Mouse (Mus musculus): ENCODE measurements around the gene Prps1l1. TPM values are rescaled to one million over a fixed set of nuclear protein-coding genes. Genes with fewer than 3 reads are reported as not detected.

Gene Prps1l1
- polyA plus RNA-seq (2012), result not detected in 2 replicates

GRCm38 (mm10) chr12:34984461-34984860 is at the start of gene Prps1l1:
Prps1l1 (plus strand) TSS chr12:34984761.
- TF ChIP-seq GATA1 (IDR thresholded peaks at IDR 0.05; ENCODE audit: low read length), result no peak

- no peak for TF ChIP-seq GATA1 (IDR thresholded peaks at IDR 0.05; ENCODE audit: low read length)
These were observed 46.6 kb upstream of the Prps1l1 start for GRCm38 (mm10) chr12:34937918-34938317.

GRCm38 (mm10) chr12:34949066-34949706 is 35.4 kb upstream of the Prps1l1 start:
- TF ChIP-seq GATA1 (IDR thresholded peaks at IDR 0.05; ENCODE audit: low read length), result no peak

- no peak for TF ChIP-seq GATA1 (IDR thresholded peaks at IDR 0.05; ENCODE audit: low read length)
These were observed 8.6 kb upstream of the Prps1l1 start for GRCm38 (mm10) chr12:34975991-34976390.

GRCm38 (mm10) chr12:34985865-34986264 is 1.3 kb downstream of the Prps1l1 start:
- no peak for TF ChIP-seq GATA1 (IDR thresholded peaks at IDR 0.05; ENCODE audit: low read length)

GRCm38 (mm10) chr12:34989537-34990200 is 5.1 kb downstream of the Prps1l1 start:
- TF ChIP-seq GATA1 (IDR thresholded peaks at IDR 0.05; ENCODE audit: low read length), result no peak

- TF ChIP-seq GATA1 (IDR thresholded peaks at IDR 0.05; ENCODE audit: low read length), result no peak
These were observed 5.8 kb downstream of the Prps1l1 start for GRCm38 (mm10) chr12:34990387-34990786.

GRCm38 (mm10) chr12:34991900-34992299 is 7.3 kb downstream of the Prps1l1 start:
- TF ChIP-seq GATA1 (IDR thresholded peaks at IDR 0.05; ENCODE audit: low read length), result no peak

GRCm38 (mm10) chr12:34997597-34998182 is 13.1 kb downstream of the Prps1l1 start:
- no peak for TF ChIP-seq GATA1 (IDR thresholded peaks at IDR 0.05; ENCODE audit: low read length)

- no peak for TF ChIP-seq GATA1 (IDR thresholded peaks at IDR 0.05; ENCODE audit: low read length)
These were observed 14.4 kb downstream of the Prps1l1 start for GRCm38 (mm10) chr12:34998778-34999467.

- TF ChIP-seq GATA1 (IDR thresholded peaks at IDR 0.05; ENCODE audit: low read length), result no peak
These were observed 15.8 kb downstream of the Prps1l1 start for GRCm38 (mm10) chr12:35000323-35000722.

GRCm38 (mm10) chr12:35005748-35006147 is 21.2 kb downstream of the Prps1l1 start:
- no peak for TF ChIP-seq GATA1 (IDR thresholded peaks at IDR 0.05; ENCODE audit: low read length)

- TF ChIP-seq GATA1 (IDR thresholded peaks at IDR 0.05; ENCODE audit: low read length), result no peak
These were observed 23.3 kb downstream of the Prps1l1 start for GRCm38 (mm10) chr12:35007851-35008250.

- no peak for TF ChIP-seq GATA1 (IDR thresholded peaks at IDR 0.05; ENCODE audit: low read length)
These were observed 24.0 kb downstream of the Prps1l1 start for GRCm38 (mm10) chr12:35008340-35009137.

GRCm38 (mm10) chr12:35011462-35011861 is 26.9 kb downstream of the Prps1l1 start:
- TF ChIP-seq GATA1 (IDR thresholded peaks at IDR 0.05; ENCODE audit: low read length), result no peak
